Mouse (Mus musculus): Measurements from ENCODE around the gene Nrip1.

DNA sequence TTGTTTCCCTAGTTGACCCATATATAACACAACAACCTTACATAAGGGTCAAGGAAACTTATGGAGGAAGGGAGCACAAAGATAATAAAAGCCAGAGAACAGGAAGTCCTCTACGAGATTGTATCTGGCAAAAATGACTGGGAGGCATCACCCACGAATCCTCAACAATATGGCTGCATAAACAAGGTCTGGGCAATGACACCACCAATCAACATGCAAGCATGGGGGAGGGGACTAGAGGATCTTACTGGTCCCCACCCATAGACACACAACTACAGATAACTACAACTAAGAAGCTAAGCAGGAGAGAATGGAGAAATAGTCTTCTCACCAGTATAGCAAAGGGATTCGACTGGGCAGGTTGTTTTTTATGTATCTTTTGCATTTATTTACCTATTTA lies 18.8 kb downstream of the Nrip1 start:
- TF ChIP-seq EP300 (IDR thresholded peaks at IDR 0.05; ENCODE audit: insufficient read depth, low read depth, low read length) (no peak), CTCF (IDR thresholded peaks at IDR 0.05; ENCODE audit: low read depth, low read length) (no peak), POLR2A (IDR thresholded peaks at IDR 0.05; ENCODE audit: insufficient read depth, low read length) (no peak)
